Mouse (Mus musculus) neural tube, embryonic 11.5 days (tissue): ENCODE measurements at regions not wholly inside any gene's neighbourhood (a gene's known extent, or its start where the extent isn't known, plus 50 kb on each side); places are given as distances from the start of the nearest gene placed in this dataset.

Experiments
- ATAC-seq: fragments of 200-750 bp; cut with Nextera tagmentation; 2 replicates; pipeline ENCODE4 v1.8.0; 2017; ENCODE audit warnings: moderate number of reproducible peaks, mild to moderate bottlenecking, moderate TSS enrichment, moderate library complexity; ENCODE audit not compliant: insufficient read depth, low FRiP score, low TSS enrichment
- DNase-seq: peaks from one replicate; pipeline ENCODE4 v3.0.0-alpha.2; 2015; ENCODE audit warnings: low spot score
- H3K27ac ChIP-seq: fragments of 300-500 bp; sonication (generic); 2 replicates; pipeline ENCODE4 v1.5.1; 2014; ENCODE audit warnings: low read depth, mild to moderate bottlenecking, low read length
- H3K27me3 ChIP-seq: fragments of 300-500 bp; sonication (generic); 2 replicates; pipeline ENCODE4 v1.6.1; 2014; ENCODE audit warnings: mild to moderate bottlenecking, low read length, mixed read lengths; ENCODE audit not compliant: control insufficient read depth, insufficient read depth
- H3K36me3 ChIP-seq: fragments of 300-500 bp; sonication (generic); 2 replicates; pipeline ENCODE4 v1.6.1; 2014; ENCODE audit warnings: mild to moderate bottlenecking, low read length, moderate library complexity, mixed read lengths; ENCODE audit not compliant: control insufficient read depth, insufficient read depth
- H3K4me1 ChIP-seq: fragments of 300-500 bp; sonication (generic); 2 replicates; pipeline ENCODE4 v1.6.1; 2014; ENCODE audit warnings: low read length, mixed read lengths; ENCODE audit not compliant: control insufficient read depth, insufficient read depth
- H3K4me2 ChIP-seq: fragments of 300-500 bp; sonication (generic); 2 replicates; pipeline ENCODE4 v1.6.1; 2014; ENCODE audit warnings: low read depth, mild to moderate bottlenecking, moderate library complexity
- H3K4me3 ChIP-seq: fragments of 300-500 bp; sonication (generic); 2 replicates; pipeline ENCODE4 v1.5.1; 2014; ENCODE audit warnings: low read depth, low read length
- H3K9ac ChIP-seq: fragments of 300-500 bp; sonication (generic); 2 replicates; pipeline ENCODE4 v1.6.1; 2014; ENCODE audit warnings: mild to moderate bottlenecking, low read length
- H3K9me3 ChIP-seq: fragments of 300-500 bp; sonication (generic); 2 replicates; pipeline ENCODE4 v1.6.1; 2016; ENCODE audit warnings: low read length; ENCODE audit not compliant: control insufficient read depth
- WGBS: fragments of 180-500 bp; shearing (Covaris S2); extraction: QIAGEN DNeasy Blood & Tissue Kit; methylation state at CpG from one replicate; pipeline ENCODE4 v1.1.7; 2014; 5-methylcytosine and 5-hydroxymethylcytosine counted together

GRCm38 (mm10) chr15:72360049-72360448, 1474.3 kb upstream of the Gm6569 start:
- Histone ChIP-seq H3K9ac (no peak overlapping the region), H3K4me2 (no peak overlapping the region), H3K9me3 (no peaks in the 10 kb centered on the region), H3K27me3 (no peaks in the 10 kb centered on the region), H3K36me3 (no peaks in the 10 kb centered on the region), H3K27ac (no peak overlapping the region), H3K4me3 (no peak overlapping the region), H3K4me1 (no peaks in the 10 kb centered on the region)
- ATAC-seq = no peak
- no peak for DNase-seq
- WGBS = 94% methylated on average over 3 of the region's 3 CpGs

GRCm38 (mm10) chr15:72360463-72361030, 1473.8 kb upstream of the Gm6569 start:
- Histone ChIP-seq H3K9me3 (no peaks in the 10 kb centered on the region), H3K4me2 (no peak overlapping the region), H3K27me3 (no peaks in the 10 kb centered on the region), H3K9ac (no peak overlapping the region), H3K36me3 (no peaks in the 10 kb centered on the region), H3K27ac (no peak overlapping the region), H3K4me3 (no peak overlapping the region), H3K4me1 (no peaks in the 10 kb centered on the region)
- 93% methylated on average over 4 of the region's 4 CpGs for whole genome bisulfite sequencing
- no peak for ATAC-seq
- DNase-seq = no peak

GRCm38 (mm10) chr15:72373041-72373440, 1461.3 kb upstream of the Gm6569 start:
- WGBS = 93% methylated on average over 4 of the region's 4 CpGs

GRCm38 (mm10) chr15:72377201-72377600, 1457.2 kb upstream of the Gm6569 start:
- no peaks in the 10 kb centered on the region for H3K27me3 ChIP-seq
- H3K9ac ChIP-seq = no peak overlapping the region
- no peak for ATAC-seq
- H3K4me2 ChIP-seq = no peak overlapping the region
- H3K27ac ChIP-seq = no peak overlapping the region
- H3K4me1 ChIP-seq = no peaks in the 10 kb centered on the region
- H3K36me3 ChIP-seq = no peaks in the 10 kb centered on the region
- no peak for DNase-seq
- H3K9me3 ChIP-seq = no peaks in the 10 kb centered on the region
- H3K4me3 ChIP-seq = no peak overlapping the region

More at GRCm38 (mm10) chr15:72373041-72373440, 1461.3 kb upstream of the Gm6569 start:
- Histone ChIP-seq H3K9ac (no peak overlapping the region), H3K4me1 (no peaks in the 10 kb centered on the region), H3K4me2 (no peak overlapping the region), H3K27ac (no peak overlapping the region), H3K36me3 (no peaks in the 10 kb centered on the region), H3K27me3 (no peaks in the 10 kb centered on the region), H3K4me3 (no peak overlapping the region), H3K9me3 (no peaks in the 10 kb centered on the region)
- no peak for DNase-seq
- no peak for ATAC-seq

- H3K27me3 ChIP-seq = no peaks in the 10 kb centered on the region
- no peak overlapping the region for H3K4me2 ChIP-seq
- no peaks in the 10 kb centered on the region for H3K9me3 ChIP-seq
- no peaks in the 10 kb centered on the region for H3K36me3 ChIP-seq
- no peak overlapping the region for H3K27ac ChIP-seq
- no peaks in the 10 kb centered on the region for H3K4me1 ChIP-seq
- WGBS = 30% methylated on average over 4 of the region's 4 CpGs
- ATAC-seq = no peak
- DNase-seq = no peak
- no peak overlapping the region for H3K9ac ChIP-seq
- H3K4me3 ChIP-seq = no peak overlapping the region
Observed at GRCm38 (mm10) chr15:72379291-72379690, 1455.1 kb upstream of the Gm6569 start.

GRCm38 (mm10) chr15:72381164-72381563, 1453.2 kb upstream of the Gm6569 start:
- DNase-seq = no peak
- no peak for ATAC-seq

GRCm38 (mm10) chr15:72381744-72382143, 1452.6 kb upstream of the Gm6569 start:
- no peak overlapping the region for H3K27ac ChIP-seq
- ATAC-seq (no peak), DNase-seq (no peak)
- H3K27me3 ChIP-seq = no peaks in the 10 kb centered on the region
- H3K4me3 ChIP-seq = no peak overlapping the region
- no peaks in the 10 kb centered on the region for H3K9me3 ChIP-seq
- H3K4me2 ChIP-seq = no peak overlapping the region
- H3K36me3 ChIP-seq = no peaks in the 10 kb centered on the region
- no peaks in the 10 kb centered on the region for H3K4me1 ChIP-seq
- WGBS = 87% methylated on average over 5 of the region's 5 CpGs
- no peak overlapping the region for H3K9ac ChIP-seq

More at GRCm38 (mm10) chr15:72381164-72381563, 1453.2 kb upstream of the Gm6569 start:
- no peak overlapping the region for H3K9ac ChIP-seq
- no peak overlapping the region for H3K4me2 ChIP-seq
- H3K4me3 ChIP-seq = no peak overlapping the region
- H3K27ac ChIP-seq = no peak overlapping the region
- no peaks in the 10 kb centered on the region for H3K9me3 ChIP-seq
- no peaks in the 10 kb centered on the region for H3K4me1 ChIP-seq
- WGBS = 85% methylated on average over 8 of the region's 8 CpGs
- no peaks in the 10 kb centered on the region for H3K27me3 ChIP-seq
- no peaks in the 10 kb centered on the region for H3K36me3 ChIP-seq

GRCm38 (mm10) chr15:72382521-72382920, 1451.8 kb upstream of the Gm6569 start:
- Histone ChIP-seq H3K27ac (no peak overlapping the region), H3K4me1 (no peaks in the 10 kb centered on the region), H3K9ac (no peak overlapping the region), H3K4me2 (no peak overlapping the region), H3K36me3 (no peaks in the 10 kb centered on the region), H3K4me3 (no peak overlapping the region), H3K9me3 (no peaks in the 10 kb centered on the region), H3K27me3 (no peaks in the 10 kb centered on the region)
- 90% methylated on average over 6 of the region's 6 CpGs for WGBS
- ATAC-seq (no peak), DNase-seq (no peak)

GRCm38 (mm10) chr15:72383062-72383461, 1451.3 kb upstream of the Gm6569 start:
- H3K4me1 ChIP-seq = no peaks in the 10 kb centered on the region
- H3K9me3 ChIP-seq = no peaks in the 10 kb centered on the region
- no peaks in the 10 kb centered on the region for H3K36me3 ChIP-seq
- no peak overlapping the region for H3K4me3 ChIP-seq
- no peak overlapping the region for H3K27ac ChIP-seq
- DNase-seq (no peak), ATAC-seq (no peak)
- no peak overlapping the region for H3K4me2 ChIP-seq
- 84% methylated on average over 3 of the region's 3 CpGs for WGBS
- H3K9ac ChIP-seq = no peak overlapping the region
- no peaks in the 10 kb centered on the region for H3K27me3 ChIP-seq
